Mouse (Mus musculus): ENCODE results near the gene Ubr7.

DNA sequence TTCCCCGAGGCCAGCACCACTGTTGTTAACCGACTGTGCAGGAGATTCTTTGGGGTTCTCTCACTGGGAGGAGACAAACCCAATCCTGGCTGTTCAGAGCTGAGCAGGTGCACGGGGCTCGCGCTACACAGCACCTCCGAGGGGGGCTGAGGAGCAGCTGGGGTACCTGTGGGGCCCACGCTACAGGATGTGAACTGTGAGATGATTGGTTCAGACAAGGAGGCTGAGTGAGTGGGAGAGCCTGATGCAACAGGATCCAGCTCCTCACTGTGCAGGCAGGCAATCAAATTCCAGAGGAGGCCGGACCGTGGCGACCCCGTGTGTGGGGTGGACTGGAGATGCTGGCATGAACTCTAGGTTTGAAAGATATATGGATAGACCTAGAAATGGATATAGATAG is 35.3 kb upstream of the Ubr7 start:
- no peak for TF ChIP-seq POLR2A (IDR thresholded peaks at IDR 0.05; ENCODE audit: low read depth, low read length)
- TF ChIP-seq CTCF (IDR thresholded peaks at IDR 0.05; ENCODE audit: extremely low read depth, insufficient read depth, insufficient read length, insufficient replicate concordance), result no peak

Data from spleen, adult 2 months (tissue).